ENCODE assay signal across 12 mouse cellular contexts in the genomic region with DNA sequence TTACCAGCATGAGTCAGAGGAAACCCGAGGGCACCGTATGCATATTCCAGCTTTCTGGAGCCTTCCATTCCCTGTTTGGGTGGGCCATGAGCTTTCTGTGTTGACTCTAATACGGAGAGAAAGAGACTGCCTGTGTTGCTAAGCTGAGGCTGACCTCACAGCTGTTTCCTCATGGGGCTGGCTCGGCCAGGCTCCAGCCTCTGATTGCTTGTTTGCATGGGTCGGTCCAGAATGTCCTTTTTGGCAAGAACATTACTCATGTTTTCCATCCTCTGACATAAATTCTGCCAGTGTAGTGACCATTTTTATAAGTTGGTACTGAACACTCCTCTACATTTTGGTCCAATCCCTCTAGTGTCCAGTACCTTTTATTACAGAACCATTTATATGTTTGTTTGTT. TPM values are rescaled to one million over a fixed set of nuclear protein-coding genes. Genes with fewer than 3 reads are reported as not detected.
DNase-seq lines count a peak whose midpoint lies in the region; ATAC-seq lines count a peak whose summit lies in the region.
"Had no signal": no experiment of that assay in that cellular context is flagged by ENCODE, and none has a peak within 500 bp of the region (broad histone marks: within the 10 kb centered on the region; RNA-seq: fewer than 3 reads in every experiment).

No protein-coding gene starts in this region.

- no peaks in the 10 kb centered on the region for H3K4me1 ChIP-seq in midbrain, embryonic 15.5 days
- H3K4me1 ChIP-seq: liver, embryonic 13.5 days; neural tube, embryonic 13.5 days had no signal

- no peak overlapping the region for H3K9ac ChIP-seq in midbrain, embryonic 15.5 days
- H3K9ac ChIP-seq: liver, embryonic 13.5 days; neural tube, embryonic 13.5 days had no signal

- no peak for ATAC-seq in midbrain, embryonic 15.5 days (replicated peaks)
- ATAC-seq: forebrain, embryonic 14.5 days had no signal

- WGBS in midbrain, embryonic 15.5 days = 72% methylated on average over 5 of the region's 5 CpGs

- H3K4me3 ChIP-seq in midbrain, embryonic 15.5 days = no peak overlapping the region
- H3K4me3 ChIP-seq: liver, embryonic 13.5 days; neural tube, embryonic 13.5 days had no signal

- H3K27me3 ChIP-seq in midbrain, embryonic 15.5 days (replicated peaks) = no peaks in the 10 kb centered on the region
- H3K27me3 ChIP-seq: liver, embryonic 13.5 days; neural tube, embryonic 13.5 days had no signal

- H3K36me3 ChIP-seq in midbrain, embryonic 15.5 days (replicated peaks) = no peaks in the 10 kb centered on the region
- H3K36me3 ChIP-seq: liver, embryonic 13.5 days; neural tube, embryonic 13.5 days had no signal

- no peak overlapping the region for H3K4me2 ChIP-seq in midbrain, embryonic 15.5 days
- H3K4me2 ChIP-seq: liver, embryonic 13.5 days; neural tube, embryonic 13.5 days had no signal

- H3K27ac ChIP-seq in midbrain, embryonic 15.5 days = no peak overlapping the region
- H3K27ac ChIP-seq: liver, embryonic 13.5 days; neural tube, embryonic 13.5 days had no signal

- H3K9me3 ChIP-seq in midbrain, embryonic 15.5 days = no peaks in the 10 kb centered on the region
- H3K9me3 ChIP-seq: liver, embryonic 13.5 days; neural tube, embryonic 13.5 days had no signal

- DNase-seq in cerebellum, postnatal 10 days = peak; percentile 24 to 41
- DNase-seq in cerebellum, adult 11 months = no peak
- DNase-seq in right cerebral cortex, adult 18-20 months = peak; percentile 60
- no peak for DNase-seq in right cerebral cortex, postnatal 4 days
- DNase-seq in kidney, postnatal 10 days = peak; percentile 82
- DNase-seq in testis, postnatal 10 days (ENCODE audit: low spot score) = peak; percentile 52
- no peak for DNase-seq in frontal cortex, postnatal 14 days (ENCODE audit: low spot score in 2 of 2)
- DNase-seq: liver, embryonic 13.5 days had no signal

RNA-seq across cellular contexts. Expression of gene 1700020N01Rik, which starts 35.6 kb away (rescaled TPM):
- polyA plus RNA-seq in midbrain, embryonic 15.5 days (2015; fragmentation: Nextera tagmentation; extraction: Ambion mirVana) = not detected in 2 replicates
- polyA plus RNA-seq: C2C12; forebrain, embryonic 14.5 days; liver, embryonic 13.5 days; neural tube, embryonic 13.5 days had no signal

Comparison
In these comparisons a context has a peak if more than half of its experiments do, and no peak if none do; other contexts are left out.
1. DNase-seq: peak in cerebellum, postnatal 10 days (2 of 2), right cerebral cortex, adult 18-20 months (single experiment), kidney, postnatal 10 days (single experiment) and testis, postnatal 10 days (single experiment); none in cerebellum, adult 11 months (single experiment), right cerebral cortex, postnatal 4 days (single experiment) and frontal cortex, postnatal 14 days (0 of 2).